Mouse (Mus musculus): ENCODE measurements around the gene Traf6. TPM values are rescaled to one million over a fixed set of nuclear protein-coding genes. Genes with fewer than 3 reads are reported as not detected.

Traf6 gene
- polyA plus RNA-seq (2015; fragmentation: Nextera tagmentation; extraction: Ambion mirVana): 3.9 and 6.1 TPM in 2 replicates

GRCm38 (mm10) chr2:101678236-101679021, at the start of gene Traf6:
Traf6 (plus strand) TSS chr2:101678429.
- H3K27ac ChIP-seq: peak within 1 kb of the TSS; percentile 53; the same call in 1 of the 2 replicates
- H3K36me3 ChIP-seq: no peaks in the 10 kb centered on the region
- peak within 1 kb of the TSS; percentile 90 for H3K9ac ChIP-seq
- WGBS: under 1% methylated on average over 67 of the region's 68 CpGs
- H3K4me2 ChIP-seq: peak within 1 kb of the TSS; percentile 82
- H3K4me3 ChIP-seq: peak within 1 kb of the TSS; percentile 99
- H3K4me1 ChIP-seq (replicated peaks): peaks cover 10% of the 10 kb centered on the region
- H3K27me3 ChIP-seq: peaks cover 4% of the 10 kb centered on the region; the same call in 1 of the 2 replicates
- ATAC-seq (replicated peaks; ENCODE audit: insufficient number of reproducible peaks, insufficient read depth, low FRiP score, low read depth): peak; percentile 94
- H3K9me3 ChIP-seq (replicated peaks): no peaks in the 10 kb centered on the region

DNA sequence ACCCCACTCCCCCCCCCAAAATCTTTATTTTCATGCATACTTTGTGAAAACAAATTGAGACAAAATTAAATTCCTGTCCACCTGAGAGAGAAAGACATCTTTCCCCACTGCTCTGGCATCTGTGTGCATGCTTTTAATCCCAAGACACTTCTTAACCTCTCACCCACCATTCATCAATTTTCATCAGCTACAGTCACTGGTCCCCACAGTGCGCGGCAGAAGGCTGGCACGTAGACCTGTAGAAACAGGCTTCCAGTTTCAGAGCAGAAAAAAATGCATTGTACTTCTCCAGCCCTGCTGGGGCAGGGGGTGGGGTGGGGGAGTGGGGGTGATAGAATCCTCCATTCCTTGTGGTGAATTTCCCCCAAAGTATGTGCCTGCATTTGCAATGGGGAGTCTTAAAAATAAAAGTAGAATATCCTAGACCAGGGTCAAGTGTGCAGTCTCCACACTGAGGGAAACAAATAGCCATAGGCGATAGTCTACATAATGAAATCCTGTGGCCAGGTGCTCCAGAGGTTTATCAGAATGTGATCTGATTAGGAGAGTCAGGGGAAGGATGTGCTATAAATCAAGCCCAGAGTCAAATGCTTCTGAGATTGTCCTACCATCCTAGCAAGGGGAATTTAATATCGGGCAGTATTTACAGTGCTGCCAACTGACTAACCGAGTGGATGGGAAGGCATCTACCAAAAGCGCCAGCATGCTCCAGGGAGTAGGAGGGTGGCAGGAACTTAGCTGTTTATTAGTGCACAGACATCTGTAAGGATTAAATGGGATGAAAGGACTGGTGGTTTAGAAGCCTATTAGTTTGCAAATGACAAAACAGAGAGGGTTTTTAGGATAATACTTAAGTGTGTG, 39.0 kb upstream of the Traf6 start:
- Histone ChIP-seq H3K9ac (no peak overlapping the region), H3K9me3 (replicated peaks) (no peaks in the 10 kb centered on the region), H3K27me3 (no peaks in the 10 kb centered on the region), H3K27ac (no peak overlapping the region), H3K4me2 (no peak overlapping the region), H3K4me3 (no peak overlapping the region), H3K4me1 (replicated peaks) (no peaks in the 10 kb centered on the region), H3K36me3 (no peaks in the 10 kb centered on the region)
- WGBS: 62% methylated on average over 7 of the region's 7 CpGs
- ATAC-seq (replicated peaks; ENCODE audit: insufficient number of reproducible peaks, insufficient read depth, low FRiP score, low read depth): no peak

- no peak for ATAC-seq (replicated peaks; ENCODE audit: insufficient number of reproducible peaks, insufficient read depth, low FRiP score, low read depth)
- WGBS: 72% methylated on average over 3 of the region's 3 CpGs
- H3K9me3 ChIP-seq (replicated peaks): no peaks in the 10 kb centered on the region
- no peak overlapping the region for H3K9ac ChIP-seq
- no peaks in the 10 kb centered on the region for H3K36me3 ChIP-seq
- no peak overlapping the region for H3K4me2 ChIP-seq
- no peak overlapping the region for H3K27ac ChIP-seq
- no peak overlapping the region for H3K4me3 ChIP-seq
- H3K4me1 ChIP-seq (replicated peaks): no peaks in the 10 kb centered on the region
- H3K27me3 ChIP-seq: no peaks in the 10 kb centered on the region
Measured at GRCm38 (mm10) chr2:101639840-101640350, 38.3 kb upstream of the Traf6 start.

- Histone ChIP-seq H3K36me3 (no peaks in the 10 kb centered on the region), H3K27ac (no peak overlapping the region), H3K27me3 (no peaks in the 10 kb centered on the region), H3K9me3 (replicated peaks) (no peaks in the 10 kb centered on the region), H3K4me3 (no peak overlapping the region), H3K4me1 (replicated peaks) (no peaks in the 10 kb centered on the region), H3K9ac (no peak overlapping the region), H3K4me2 (no peak overlapping the region)
- ATAC-seq (replicated peaks; ENCODE audit: insufficient number of reproducible peaks, insufficient read depth, low FRiP score, low read depth): no peak
- 93% methylated on average over 1 of the region's 1 CpGs for WGBS
Measured at GRCm38 (mm10) chr2:101645841-101646240, 32.4 kb upstream of the Traf6 start.

DNA sequence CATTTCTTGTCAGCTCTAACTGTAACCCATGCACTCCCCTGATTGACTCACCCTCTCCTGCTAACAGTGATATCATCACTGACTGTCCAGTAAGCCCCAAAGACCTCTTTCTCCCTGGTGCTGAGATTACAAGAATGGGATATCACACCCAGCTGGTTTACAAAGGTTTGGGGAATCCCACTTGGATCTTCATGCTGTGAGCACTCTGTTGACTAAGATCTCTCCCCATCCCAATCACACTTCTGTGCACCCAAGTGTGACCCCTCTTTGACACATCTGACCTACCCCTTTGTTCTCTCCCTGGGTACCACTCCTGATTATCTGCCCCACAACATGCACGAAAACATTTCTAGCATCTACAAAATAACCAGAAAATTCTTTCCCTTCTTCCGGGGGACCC, 29.9 kb upstream of the Traf6 start:
- no peaks in the 10 kb centered on the region for H3K27me3 ChIP-seq
- 75% methylated on average over 2 of the region's 2 CpGs for WGBS
- no peak for ATAC-seq (replicated peaks; ENCODE audit: insufficient number of reproducible peaks, insufficient read depth, low FRiP score, low read depth)
- H3K4me1 ChIP-seq (replicated peaks): no peaks in the 10 kb centered on the region
- no peaks in the 10 kb centered on the region for H3K9me3 ChIP-seq (replicated peaks)
- peak overlapping the region; percentile 8; the same call in 1 of the 2 replicates for H3K4me3 ChIP-seq
- no peak overlapping the region for H3K4me2 ChIP-seq
- H3K27ac ChIP-seq: no peak overlapping the region
- no peak overlapping the region for H3K9ac ChIP-seq
- no peaks in the 10 kb centered on the region for H3K36me3 ChIP-seq

GRCm38 (mm10) chr2:101649114-101649671, 29.0 kb upstream of the Traf6 start, which contains the start of the genes Rag1 and B230118H07Rik:
Rag1 (minus strand) TSS chr2:101649501.
B230118H07Rik (minus strand) TSS chr2:101649532.
- Histone ChIP-seq H3K27me3 (no peaks in the 10 kb centered on the region), H3K4me3 (peak within 1 kb of the TSS; percentile 8; the same call in 1 of the 2 replicates), H3K36me3 (no peaks in the 10 kb centered on the region), H3K27ac (no peak within 1 kb of the TSS), H3K4me2 (no peak within 1 kb of the TSS), H3K9me3 (replicated peaks) (no peaks in the 10 kb centered on the region), H3K4me1 (replicated peaks) (no peaks in the 10 kb centered on the region), H3K9ac (no peak within 1 kb of the TSS)
- no peak for ATAC-seq (replicated peaks; ENCODE audit: insufficient number of reproducible peaks, insufficient read depth, low FRiP score, low read depth)
- WGBS: 27% methylated on average over 8 of the region's 8 CpGs

GRCm38 (mm10) chr2:101650446-101650845, 27.8 kb upstream of the Traf6 start:
- Histone ChIP-seq H3K4me1 (replicated peaks) (no peaks in the 10 kb centered on the region), H3K27me3 (no peaks in the 10 kb centered on the region), H3K9me3 (replicated peaks) (no peaks in the 10 kb centered on the region), H3K4me2 (no peak overlapping the region), H3K27ac (no peak overlapping the region), H3K36me3 (no peaks in the 10 kb centered on the region), H3K9ac (no peak overlapping the region), H3K4me3 (no peak overlapping the region)
- ATAC-seq (replicated peaks; ENCODE audit: insufficient number of reproducible peaks, insufficient read depth, low FRiP score, low read depth): no peak
- WGBS: 53% methylated on average over 1 of the region's 1 CpGs

DNA sequence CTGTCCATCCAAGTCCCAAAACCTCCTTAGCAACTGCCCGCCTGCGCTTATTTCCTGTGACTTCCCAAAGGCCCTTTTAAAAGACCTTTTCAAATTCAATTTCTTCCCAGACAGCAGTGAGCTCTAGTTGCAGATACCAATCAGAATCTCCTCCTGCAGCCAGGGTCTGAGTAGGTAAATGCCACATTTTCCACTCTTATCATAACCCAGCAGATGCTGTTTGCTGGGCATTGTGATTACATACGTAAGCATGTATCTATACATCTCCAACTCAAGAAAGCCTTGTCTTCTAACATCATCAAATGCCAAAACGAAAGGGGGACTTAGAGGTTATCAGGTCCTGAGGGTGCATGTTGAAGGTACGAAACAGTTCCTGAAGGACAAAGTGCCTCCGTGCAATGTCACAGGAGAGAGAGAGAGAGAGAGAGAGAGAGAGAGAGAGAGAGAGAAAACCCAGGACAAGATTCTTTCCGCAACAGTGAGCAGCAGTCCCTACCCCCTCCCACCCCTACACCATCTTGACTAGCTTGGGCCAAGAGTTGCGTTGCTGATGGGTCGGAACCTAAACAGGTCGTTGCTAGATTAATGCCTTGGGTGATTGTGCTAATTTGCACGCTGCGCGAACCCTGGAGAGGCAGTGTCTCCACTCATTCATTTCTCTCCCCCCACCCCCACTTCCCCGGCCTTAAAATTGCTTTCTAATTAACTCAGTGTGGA, 25.9 kb upstream of the Traf6 start:
- no peak for ATAC-seq (replicated peaks; ENCODE audit: insufficient number of reproducible peaks, insufficient read depth, low FRiP score, low read depth)
- Histone ChIP-seq H3K36me3 (no peaks in the 10 kb centered on the region), H3K27ac (no peak overlapping the region), H3K27me3 (no peaks in the 10 kb centered on the region), H3K4me2 (peak overlapping the region; percentile 81), H3K9me3 (replicated peaks) (no peaks in the 10 kb centered on the region), H3K4me1 (replicated peaks) (no peaks in the 10 kb centered on the region), H3K4me3 (peak overlapping the region; percentile 42), H3K9ac (peak overlapping the region; percentile 42)
- 34% methylated on average over 14 of the region's 14 CpGs for WGBS

DNA sequence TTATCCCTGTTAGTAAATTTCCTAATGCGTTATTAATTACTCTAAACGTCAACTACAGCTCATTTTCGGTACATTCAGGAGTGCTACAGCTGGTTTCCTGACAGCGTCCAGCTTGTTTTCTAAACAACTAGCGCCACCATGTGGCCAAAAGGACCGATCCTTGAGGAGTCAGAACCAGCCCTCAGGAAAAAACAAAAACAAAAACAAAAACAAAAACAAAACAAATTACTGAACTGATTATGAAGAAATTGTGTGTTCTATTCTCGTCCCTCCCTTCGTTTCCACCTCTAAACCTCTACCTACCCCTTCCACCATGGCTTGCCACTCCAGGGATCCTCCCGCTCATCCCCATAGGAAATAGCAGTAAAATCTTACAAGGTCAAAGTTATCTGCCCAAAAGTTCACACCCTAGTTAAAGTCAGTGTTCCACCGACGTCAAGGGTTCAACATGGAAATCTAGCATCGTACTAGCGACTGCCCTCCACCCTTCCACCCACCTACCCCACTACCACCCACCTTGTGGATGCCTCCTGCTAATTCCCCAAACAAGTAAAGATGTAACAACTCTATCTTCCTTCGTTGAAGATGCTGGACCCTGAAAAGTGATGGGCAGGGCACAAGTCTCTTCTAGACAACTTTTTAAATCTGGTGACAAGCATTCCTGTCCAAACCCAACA, 25.2 kb upstream of the Traf6 start:
- Histone ChIP-seq H3K4me3 (peak overlapping the region; percentile 42), H3K27me3 (no peaks in the 10 kb centered on the region), H3K4me1 (replicated peaks) (no peaks in the 10 kb centered on the region), H3K27ac (no peak overlapping the region), H3K9ac (peak overlapping the region; percentile 42), H3K9me3 (replicated peaks) (no peaks in the 10 kb centered on the region), H3K4me2 (peak overlapping the region; percentile 81), H3K36me3 (no peaks in the 10 kb centered on the region)
- 14% methylated on average over 14 of the region's 14 CpGs for WGBS
- ATAC-seq (replicated peaks; ENCODE audit: insufficient number of reproducible peaks, insufficient read depth, low FRiP score, low read depth): no peak

DNA sequence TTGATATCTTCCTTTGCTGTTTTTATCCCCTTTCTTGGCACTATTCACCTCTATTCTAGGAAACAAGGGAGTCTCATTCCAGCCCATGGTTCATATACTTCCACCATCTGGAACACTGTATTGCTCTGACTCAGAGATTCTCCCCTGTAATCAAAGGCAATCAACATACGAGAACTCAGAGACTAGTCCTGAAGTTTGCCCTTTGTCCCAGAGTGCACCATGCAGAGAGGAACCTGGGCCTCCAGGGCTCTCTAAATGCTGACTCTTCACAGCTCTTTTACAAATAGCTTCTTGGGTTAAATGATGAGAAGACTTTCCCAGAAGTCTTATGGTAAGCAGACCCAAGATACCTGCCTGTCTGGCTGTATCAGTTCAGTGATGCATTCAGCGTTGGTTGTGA, 17.7 kb upstream of the Traf6 start:
- Histone ChIP-seq H3K27ac (no peak overlapping the region), H3K4me2 (no peak overlapping the region), H3K4me1 (replicated peaks) (peaks cover 2% of the 10 kb centered on the region), H3K9ac (no peak overlapping the region), H3K36me3 (no peaks in the 10 kb centered on the region), H3K9me3 (replicated peaks) (no peaks in the 10 kb centered on the region), H3K4me3 (no peak overlapping the region), H3K27me3 (no peaks in the 10 kb centered on the region)
- no peak for ATAC-seq (replicated peaks; ENCODE audit: insufficient number of reproducible peaks, insufficient read depth, low FRiP score, low read depth)
- WGBS: 58% methylated on average over 2 of the region's 2 CpGs
